8 mouse cellular contexts compared by ENCODE assay signal in genomic region chr3:14381421-14381992, GRCm38 (mm10).
DNase-seq lines count a peak whose midpoint lies in the region; ATAC-seq and TF ChIP-seq lines count a peak whose summit lies in the region.

No protein-coding gene starts in this region.

- TF ChIP-seq CTCF in heart, adult 2 months (IDR thresholded peaks at IDR 0.05), result peak; percentile 69

- H3K9ac ChIP-seq in heart, adult 2 months (ENCODE audit: low read depth, low read length), result no peak overlapping the region
- H3K9ac ChIP-seq in limb, embryonic 11.5 days (ENCODE audit: low read length), result no peak overlapping the region
- no peak overlapping the region for H3K9ac ChIP-seq in midbrain, embryonic 13.5 days (replicated peaks)

- no peak for TF ChIP-seq EP300 in heart, adult 2 months (IDR thresholded peaks at IDR 0.05; ENCODE audit: insufficient read depth, low read depth, low read length)

- no peak overlapping the region for H3K27ac ChIP-seq in heart, adult 2 months
- no peak overlapping the region for H3K27ac ChIP-seq in limb, embryonic 11.5 days (replicated peaks; ENCODE audit: low read depth, low read length)
- H3K27ac ChIP-seq in midbrain, embryonic 13.5 days, result no peak overlapping the region

- no peaks in the 10 kb centered on the region for H3K79me2 ChIP-seq in heart, adult 2 months (replicated peaks; ENCODE audit: control insufficient read depth, insufficient read depth, low read length)

- intact Hi-C loops in heart, postnatal 25 days (cut with DNase I), result no loop called here
- intact Hi-C loops in heart, adult 2 months (cut with DNase I), result no loop called here

- no peaks in the 10 kb centered on the region for H3K9me3 ChIP-seq in limb, embryonic 11.5 days (ENCODE audit: control insufficient read depth, low read length)
- no peaks in the 10 kb centered on the region for H3K9me3 ChIP-seq in midbrain, embryonic 13.5 days

- no peaks in the 10 kb centered on the region for H3K36me3 ChIP-seq in heart, adult 2 months (ENCODE audit: control insufficient read depth, insufficient read depth, low read length)
- no peaks in the 10 kb centered on the region for H3K36me3 ChIP-seq in limb, embryonic 11.5 days (ENCODE audit: control insufficient read depth, insufficient read depth, low read length)
- no peaks in the 10 kb centered on the region for H3K36me3 ChIP-seq in midbrain, embryonic 13.5 days
- no peaks in the 10 kb centered on the region for H3K36me3 ChIP-seq in splenic B cell, adult 2 months (ENCODE audit: control insufficient read depth, insufficient read depth, low read length, poor library complexity, severe bottlenecking)

- 8% methylated on average over 18 of the region's 18 CpGs for WGBS in heart, adult 2 months
- 14% methylated on average over 18 of the region's 18 CpGs for WGBS in limb, embryonic 11.5 days
- WGBS in midbrain, embryonic 13.5 days, result 16% methylated on average over 18 of the region's 18 CpGs

- TF ChIP-seq POLR2A in heart, adult 2 months (IDR thresholded peaks at IDR 0.05; ENCODE audit: insufficient read depth, low read depth, low read length), result no peak

- no peaks in the 10 kb centered on the region for H3K4me1 ChIP-seq in heart, adult 2 months (ENCODE audit: control insufficient read depth, insufficient read depth, low read length)
- H3K4me1 ChIP-seq in limb, embryonic 11.5 days (ENCODE audit: control insufficient read depth, insufficient read depth, low read length), result no peaks in the 10 kb centered on the region
- no peaks in the 10 kb centered on the region; the same call in 1 of the 2 replicates for H3K4me1 ChIP-seq in midbrain, embryonic 13.5 days (replicated peaks)

- H3K27me3 ChIP-seq in heart, adult 2 months (ENCODE audit: control insufficient read depth, insufficient read depth, low read length), result no peaks in the 10 kb centered on the region
- no peaks in the 10 kb centered on the region for H3K27me3 ChIP-seq in limb, embryonic 11.5 days (ENCODE audit: control insufficient read depth, insufficient read depth, low read length)
- no peaks in the 10 kb centered on the region for H3K27me3 ChIP-seq in midbrain, embryonic 13.5 days
- H3K27me3 ChIP-seq in splenic B cell, adult 2 months (ENCODE audit: control insufficient read depth, insufficient read depth, low read length, poor library complexity, severe bottlenecking), result no peaks in the 10 kb centered on the region

- H3K4me3 ChIP-seq in heart, adult 2 months, result no peak overlapping the region
- no peak overlapping the region for H3K4me3 ChIP-seq in limb, embryonic 11.5 days (ENCODE audit: low read depth, low read length)
- peak overlapping the region; percentile 22 for H3K4me3 ChIP-seq in midbrain, embryonic 13.5 days (replicated peaks)

- peak overlapping the region; percentile 31; the same call in 1 of the 2 replicates for H3K4me2 ChIP-seq in limb, embryonic 11.5 days (ENCODE audit: low read depth, severe bottlenecking)
- H3K4me2 ChIP-seq in midbrain, embryonic 13.5 days (replicated peaks), result peak overlapping the region; percentile 47

- peak; percentile 88; the same call in 1 of the 2 replicates for ATAC-seq in limb, embryonic 11.5 days (ENCODE audit: insufficient number of reproducible peaks, low FRiP score, low TSS enrichment, low read depth)
- ATAC-seq in midbrain, embryonic 13.5 days, result peak; percentile 94

- DNase-seq in heart, adult 11 months, result peak; percentile 84
- DNase-seq in heart, postnatal 25 days (ENCODE audit: low spot score), result no peak
- DNase-seq in cerebellum, postnatal 4 days (ENCODE audit: low spot score in 2 of 2), result peak; percentile 50 to 77
- DNase-seq in heart, adult 2 months, result peak in 1 of 2 experiments; percentile 44
- DNase-seq in kidney, adult 8-10 months, result peak; percentile 64 to 79
- DNase-seq in limb, embryonic 11.5 days (ENCODE audit: low spot score), result peak; percentile 86
- DNase-seq in splenic B cell, adult 2 months (ENCODE audit: low read depth, low spot score), result peak; percentile 63
